In the genomic region with DNA sequence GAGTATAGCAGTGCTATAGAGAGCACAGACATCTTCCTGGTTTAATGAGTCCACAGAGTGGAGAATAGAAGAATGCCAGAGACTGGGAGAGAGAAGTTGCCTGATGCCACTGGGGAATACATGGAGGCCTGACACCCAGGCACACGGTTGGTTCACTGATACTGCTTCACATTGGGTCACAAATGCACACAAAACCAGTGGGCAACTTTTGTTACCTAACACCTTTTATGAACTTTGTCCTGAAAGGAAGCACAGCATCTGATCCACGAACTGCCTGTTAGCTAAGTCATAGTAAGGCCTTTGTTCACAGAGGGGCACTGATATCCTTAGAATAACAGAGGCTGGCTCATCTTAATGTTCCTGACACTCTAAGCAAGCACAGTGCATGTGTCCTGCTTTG, we compare ENCODE assay signal across 25 mouse cellular contexts.
"Had no signal": no experiment of that assay in that cellular context is flagged by ENCODE, and none has a peak within 500 bp of the region (broad histone marks: within the 10 kb centered on the region; RNA-seq: fewer than 3 reads in every experiment).

No protein-coding gene starts in this region.

- H3K4me1 ChIP-seq: forebrain, embryonic 15.5 days; liver, embryonic 13.5 days; liver, embryonic 15.5 days had no signal

- H3K4me2 ChIP-seq: forebrain, embryonic 15.5 days; heart, embryonic 13.5 days; heart, embryonic 15.5 days; hindbrain, embryonic 13.5 days; hindbrain, embryonic 15.5 days; limb, embryonic 13.5 days; limb, embryonic 15.5 days; liver, embryonic 13.5 days; liver, embryonic 15.5 days had no signal

- H3K27me3 ChIP-seq: forebrain, embryonic 15.5 days; heart, embryonic 15.5 days; hindbrain, embryonic 13.5 days; hindbrain, embryonic 15.5 days; limb, embryonic 13.5 days; limb, embryonic 15.5 days; liver, embryonic 13.5 days; liver, embryonic 15.5 days had no signal

- H3K9me3 ChIP-seq: forebrain, embryonic 15.5 days; heart, embryonic 10.5 days; heart, embryonic 13.5 days; heart, embryonic 15.5 days; hindbrain, embryonic 13.5 days; hindbrain, embryonic 15.5 days; limb, embryonic 13.5 days; limb, embryonic 15.5 days; liver, embryonic 13.5 days; liver, embryonic 15.5 days had no signal

- H3K9ac ChIP-seq: forebrain, embryonic 15.5 days; forebrain, postnatal 0 days; heart, embryonic 13.5 days; heart, embryonic 15.5 days; hindbrain, embryonic 13.5 days; hindbrain, embryonic 15.5 days; limb, embryonic 13.5 days; limb, embryonic 15.5 days; liver, embryonic 13.5 days; liver, embryonic 15.5 days had no signal

- DNase-seq: forebrain, postnatal 0 days; gastrocnemius, postnatal 14 days; gastrocnemius, postnatal 36 days; heart, adult 18-20 months; heart, postnatal 14 days; heart, postnatal 36 days; kidney, adult 11 months; kidney, adult 8-10 months; kidney, postnatal 10 days; kidney, postnatal 36 days; layer of hippocampus, adult 9-11 months; layer of hippocampus, postnatal 36 days; left cerebral cortex, postnatal 4 days; liver, embryonic 13.5 days; lung, adult 18-20 months had no signal

- H3K4me3 ChIP-seq: forebrain, embryonic 15.5 days; heart, embryonic 10.5 days; heart, embryonic 13.5 days; heart, embryonic 15.5 days; hindbrain, embryonic 13.5 days; hindbrain, embryonic 15.5 days; limb, embryonic 13.5 days; limb, embryonic 15.5 days; liver, embryonic 13.5 days; liver, embryonic 15.5 days had no signal

- ATAC-seq: forebrain, embryonic 15.5 days; forebrain, postnatal 0 days; hindbrain, postnatal 0 days had no signal

- H3K36me3 ChIP-seq: forebrain, embryonic 15.5 days; heart, embryonic 15.5 days; hindbrain, embryonic 13.5 days; hindbrain, embryonic 15.5 days had no signal

- H3K27ac ChIP-seq: forebrain, embryonic 15.5 days; heart, embryonic 10.5 days; heart, embryonic 13.5 days; heart, embryonic 15.5 days; hindbrain, embryonic 13.5 days; hindbrain, embryonic 15.5 days; hindbrain, postnatal 0 days; limb, embryonic 13.5 days; limb, embryonic 15.5 days; liver, embryonic 13.5 days; liver, embryonic 15.5 days had no signal
